8 mouse cellular contexts compared by ENCODE assay signal in the genomic region with DNA sequence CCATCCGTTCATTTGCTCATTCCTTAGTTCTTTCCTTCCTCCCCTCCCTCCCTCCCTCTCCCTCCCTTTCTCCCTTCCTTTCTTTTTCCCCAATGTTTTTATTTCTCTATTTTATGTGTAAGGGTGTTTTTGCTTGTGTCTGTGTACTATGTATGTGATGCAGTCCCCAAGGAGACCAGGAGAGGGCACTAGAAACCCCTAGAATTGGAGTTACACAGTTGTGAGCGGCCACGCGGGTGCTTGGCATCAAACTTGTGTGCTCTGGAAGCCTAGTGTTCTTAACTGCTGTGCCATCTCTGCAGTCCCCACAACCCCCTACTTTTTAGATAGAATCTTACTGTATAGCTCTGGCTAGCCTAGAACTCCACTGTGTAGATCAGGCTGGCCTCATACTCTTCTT. TPM values are rescaled to one million over a fixed set of nuclear protein-coding genes. Genes with fewer than 3 reads are reported as not detected.
DNase-seq lines count a peak whose midpoint lies in the region.

No protein-coding gene starts in this region.

- peak; percentile 27 for DNase-seq in embryo, embryonic 10 days (ENCODE audit: low spot score)
- no peak for DNase-seq in embryo, embryonic 9.5 days (ENCODE audit: extremely low spot score)
- peak; percentile 10 for DNase-seq in right cerebral cortex, postnatal 14 days
- DNase-seq in right cerebral cortex, postnatal 10 days (ENCODE audit: low spot score in 2 of 2), result no peak
- peak; percentile 36 for DNase-seq in kidney, adult 9 months
- DNase-seq in thymus, adult 18-20 months, result peak; percentile 3 to 9
- DNase-seq in gastrocnemius, postnatal 25 days, result no peak
- DNase-seq in left cerebral cortex, postnatal 25 days (ENCODE audit: low spot score in 2 of 2), result no peak

- intact Hi-C loops in left cerebral cortex, postnatal 25 days (cut with DNase I), result loop anchor here (5.0 kb wide), 1 partner anchor 39 kb away; no protein-coding TSS in a partner anchor

RNA-seq across cellular contexts. Expression of a gene that starts 52.3 kb away (rescaled TPM):
- total RNA-seq in gastrocnemius, postnatal 25 days (2021), result 10 to 100 TPM; 38.9 to 40.4 TPM
- total RNA-seq in left cerebral cortex, postnatal 25 days (2021), result 10 to 100 TPM; 59.4 to 69.3 TPM

RNA-seq across cellular contexts. Expression of a gene that starts 55.3 kb away (rescaled TPM):
- 10 to 100 TPM in 1 of 2 experiments, 1 to 10 TPM in 1; 8.4 to 10.4 TPM for total RNA-seq in gastrocnemius, postnatal 25 days (2021)
- 10 to 100 TPM; 55.8 to 58.9 TPM for total RNA-seq in left cerebral cortex, postnatal 25 days (2021)

Comparison
In these comparisons a context has a peak if more than half of its experiments do, and no peak if none do; other contexts are left out.
1. DNase-seq: peak in embryo, embryonic 10 days (single experiment), right cerebral cortex, postnatal 14 days (single experiment), kidney, adult 9 months (single experiment) and thymus, adult 18-20 months (2 of 2); none in embryo, embryonic 9.5 days (single experiment), right cerebral cortex, postnatal 10 days (0 of 2), gastrocnemius, postnatal 25 days (single experiment) and left cerebral cortex, postnatal 25 days (0 of 2).
2. RNA of a gene that starts 55.3 kb away (total RNA-seq): 55.8 to 58.9 TPM in left cerebral cortex, postnatal 25 days; 8.4 to 10.4 TPM in gastrocnemius, postnatal 25 days; every median in the first group is over 4 times any median in the second.